26 mouse cellular contexts compared by ENCODE assay signal in genomic region chr4:135486352-135486751, GRCm38 (mm10). TPM values are rescaled to one million over a fixed set of nuclear protein-coding genes. Genes with fewer than 3 reads are reported as not detected.
DNase-seq lines count a peak whose midpoint lies in the region; ATAC-seq lines count a peak whose summit lies in the region.
"Had no signal": no experiment of that assay in that cellular context is flagged by ENCODE, and none has a peak within 500 bp of the region (broad histone marks: within the 10 kb centered on the region; RNA-seq: fewer than 3 reads in every experiment).

No protein-coding gene starts in this region.

- DNase-seq in kidney, adult 8-10 months: peak; percentile 28 to 33
- peak; percentile 81 to 87 for DNase-seq in cerebellum, adult 18-20 months
- peak; percentile 59 to 64 for DNase-seq in cerebellum, postnatal 10 days
- peak; percentile 38 to 65 for DNase-seq in kidney, postnatal 25 days
- no peak for DNase-seq in thymus, postnatal 14 days
- DNase-seq in frontal cortex, postnatal 25 days (ENCODE audit: low spot score in 2 of 2): no peak
- DNase-seq in testis, postnatal 10 days (ENCODE audit: low spot score): no peak
- DNase-seq: adrenal gland, adult 2 months; B cell, adult 2 months; forebrain, postnatal 0 days; gastrocnemius, postnatal 36 days; heart, adult 2 months; heart, postnatal 14 days; liver, postnatal 0 days; lung, postnatal 10 days; thymus, adult 2 months had no signal

- no peaks in the 10 kb centered on the region for H3K4me1 ChIP-seq in kidney, embryonic 16.5 days (ENCODE audit: insufficient read depth, low read length)
- H3K4me1 ChIP-seq: embryonic facial prominence, embryonic 12.5 days had no signal

- 92% methylated on average over 11 of the region's 11 CpGs for WGBS in kidney, embryonic 16.5 days

- H3K4me3 ChIP-seq in kidney, embryonic 16.5 days (ENCODE audit: low read length): no peak overlapping the region
- H3K4me3 ChIP-seq: embryonic facial prominence, embryonic 12.5 days; heart, adult 2 months; heart, embryonic 13.5 days; midbrain, embryonic 10.5 days had no signal

- H3K36me3 ChIP-seq in kidney, embryonic 16.5 days (ENCODE audit: insufficient read depth, low read length): peaks cover 8% of the 10 kb centered on the region
- H3K36me3 ChIP-seq: embryonic facial prominence, embryonic 12.5 days had no signal

- H3K9ac ChIP-seq in kidney, embryonic 16.5 days (replicated peaks; ENCODE audit: low read length): no peak overlapping the region
- H3K9ac ChIP-seq: embryonic facial prominence, embryonic 12.5 days; forebrain, postnatal 0 days; heart, embryonic 13.5 days; hindbrain, embryonic 14.5 days; liver, postnatal 0 days had no signal

- H3K27ac ChIP-seq in kidney, embryonic 16.5 days (ENCODE audit: low read length): no peak overlapping the region
- H3K27ac ChIP-seq: embryonic facial prominence, embryonic 12.5 days; heart, adult 2 months; heart, embryonic 13.5 days; hindbrain, embryonic 14.5 days; midbrain, embryonic 10.5 days had no signal

- no peaks in the 10 kb centered on the region for H3K9me3 ChIP-seq in kidney, embryonic 16.5 days (ENCODE audit: low read length)
- H3K9me3 ChIP-seq: embryonic facial prominence, embryonic 12.5 days; G1E; heart, embryonic 13.5 days; midbrain, embryonic 10.5 days had no signal

- H3K4me2 ChIP-seq in kidney, embryonic 16.5 days (replicated peaks; ENCODE audit: low read depth, low read length): no peak overlapping the region
- H3K4me2 ChIP-seq: embryonic facial prominence, embryonic 12.5 days; heart, embryonic 13.5 days; hindbrain, embryonic 14.5 days had no signal

- H3K27me3 ChIP-seq in kidney, embryonic 16.5 days (ENCODE audit: insufficient read depth, low read length): no peaks in the 10 kb centered on the region
- H3K27me3 ChIP-seq: CH12.LX; embryonic facial prominence, embryonic 12.5 days; Patski had no signal

- no peak for ATAC-seq in kidney, embryonic 16.5 days (ENCODE audit: low FRiP score, low TSS enrichment)
- ATAC-seq: forebrain, postnatal 0 days; liver, postnatal 0 days; midbrain, embryonic 16.5 days; Patski had no signal

RNA-seq across cellular contexts. Expression of gene Stpg1, which starts 8.2 kb away (rescaled TPM):
- polyA plus RNA-seq in kidney, embryonic 16.5 days (2015; fragmentation: Nextera tagmentation; extraction: Ambion mirVana): 0.84 and 1.1 TPM in 2 replicates
- polyA plus RNA-seq: G1E; liver, adult 2 months; liver, postnatal 0 days; Patski had no signal

RNA-seq across cellular contexts. Expression of gene Nipal3, which starts 8.5 kb away (rescaled TPM):
- polyA plus RNA-seq in kidney, embryonic 16.5 days (2015; fragmentation: Nextera tagmentation; extraction: Ambion mirVana): 4.3 and 7.1 TPM in 2 replicates

RNA-seq across cellular contexts. Expression of gene Rcan3, which starts 52.7 kb away (rescaled TPM):
- 15.0 and 15.3 TPM in 2 replicates for polyA plus RNA-seq in kidney, embryonic 16.5 days (2015; fragmentation: Nextera tagmentation; extraction: Ambion mirVana)

Comparison
In these comparisons a context has a peak if more than half of its experiments do, and no peak if none do; other contexts are left out.
1. DNase-seq: peak in kidney, adult 8-10 months (2 of 2), cerebellum, adult 18-20 months (2 of 2), cerebellum, postnatal 10 days (2 of 2) and kidney, postnatal 25 days (2 of 2); none in thymus, postnatal 14 days (single experiment), frontal cortex, postnatal 25 days (0 of 2) and testis, postnatal 10 days (single experiment).